Mouse (Mus musculus): Measurements from ENCODE around the gene Setd2. TPM values are rescaled to one million over a fixed set of nuclear protein-coding genes. Genes with fewer than 3 reads are reported as not detected.

The Setd2 gene
- polyA plus RNA-seq (2017; shearing (Covaris generic)): 37.8 TPM

GRCm38 (mm10) chr9:110532538-110533291 lies at the start of gene Setd2:
Gene Setd2 (plus strand): TSS chr9:110532597.

GRCm38 (mm10) chr9:110624361-110625166 lies 92.2 kb downstream of the Setd2 start, which contains the start of gene Nradd:
Gene Nradd (minus strand): TSS chr9:110624452.

GRCm38 (mm10) chr9:110653655-110654461 lies 121.5 kb downstream of the Setd2 start, which contains the start of gene Nbeal2:
Gene Nbeal2 (minus strand): TSS chr9:110654161.

GRCm38 (mm10) chr9:110656249-110657221 lies 124.1 kb downstream of the Setd2 start, which contains the start of gene Ccdc12:
Gene Ccdc12 (plus strand): TSS chr9:110656503.

Other genes with a start within 250 kb of the Setd2 start
- gene Elp6, start 227.4 kb upstream of the Setd2 start, polyA plus RNA-seq (2017; shearing (Covaris generic)): 7.8 TPM
- 49.6 TPM for gene Scap, start 199.3 kb upstream of the Setd2 start, polyA plus RNA-seq (2017; shearing (Covaris generic))
- gene Ptpn23, start 124.4 kb upstream of the Setd2 start, polyA plus RNA-seq (2017; shearing (Covaris generic)): 6.7 TPM
- not detected for gene Ngp, start 112.8 kb upstream of the Setd2 start, polyA plus RNA-seq (2017; shearing (Covaris generic))
- gene Klhl18, start 55.9 kb upstream of the Setd2 start, polyA plus RNA-seq (2017; shearing (Covaris generic)): 12.0 TPM
- 0.25 TPM for gene Kif9, start 55.6 kb upstream of the Setd2 start, polyA plus RNA-seq (2017; shearing (Covaris generic))
- 1.8 TPM for gene Nradd, start 91.9 kb downstream of the Setd2 start, polyA plus RNA-seq (2017; shearing (Covaris generic))
- gene Nbeal2, start 121.6 kb downstream of the Setd2 start, polyA plus RNA-seq (2017; shearing (Covaris generic)): 74.0 TPM
- 179 TPM for gene Ccdc12, start 123.9 kb downstream of the Setd2 start, polyA plus RNA-seq (2017; shearing (Covaris generic))
- gene Myl3, start 209.3 kb downstream of the Setd2 start, polyA plus RNA-seq (2017; shearing (Covaris generic)): not detected
- gene Pth1r, start 214.5 kb downstream of the Setd2 start, polyA plus RNA-seq (2017; shearing (Covaris generic)): not detected